Mouse (Mus musculus) liver, adult 2 months (tissue): ENCODE measurements around the gene Doc2a. TPM values are rescaled to one million over a fixed set of nuclear protein-coding genes. Genes with fewer than 3 reads are reported as not detected.

ENCODE experiments used
- DNase-seq: peaks from one replicate; pipeline ENCODE4 v3.0.0-alpha.2; 2011; ENCODE audit warnings: low read depth, low spot score; ENCODE audit errors: extremely low read depth
- H3K27ac ChIP-seq: fragments of 200-500 bp; replicated peaks from 2 replicates; pipeline ENCODE4 v1.5.1; 2012; ENCODE audit warnings: low read depth, mild to moderate bottlenecking, control low read depth, inconsistent platforms, low read length; ENCODE audit not compliant: insufficient read depth
- H3K27me3 ChIP-seq: fragments of 200-500 bp; 2 replicates; pipeline ENCODE4 v1.6.1; 2012; ENCODE audit warnings: mild to moderate bottlenecking, moderate library complexity, low read length, inconsistent platforms; ENCODE audit not compliant: control insufficient read depth, insufficient read depth
- H3K36me3 ChIP-seq: fragments of 200-500 bp; 2 replicates; pipeline ENCODE4 v1.6.1; 2012; ENCODE audit warnings: low read length, inconsistent platforms; ENCODE audit not compliant: control insufficient read depth, insufficient read depth
- H3K4me1 ChIP-seq: fragments of 200-500 bp; 2 replicates; pipeline ENCODE4 v1.6.1; 2011; ENCODE audit warnings: low read length; ENCODE audit not compliant: control insufficient read depth, insufficient read depth
- H3K4me3 ChIP-seq: fragments of 200-500 bp; 2 replicates; pipeline ENCODE4 v1.5.1; 2011; ENCODE audit warnings: low read depth, mild to moderate bottlenecking, control low read depth, low read length, moderate library complexity; ENCODE audit not compliant: insufficient read depth
- H3K79me2 ChIP-seq: fragments of 200-500 bp; 2 replicates; pipeline ENCODE4 v1.6.1; 2012; ENCODE audit warnings: inconsistent platforms, mild to moderate bottlenecking, low read length, moderate library complexity; ENCODE audit not compliant: control insufficient read depth, insufficient read depth
- H3K9ac ChIP-seq: fragments of 200-500 bp; 2 replicates; pipeline ENCODE4 v1.6.1; 2012; ENCODE audit warnings: low read depth, mild to moderate bottlenecking, control low read depth, inconsistent platforms, low read length
- CTCF ChIP-seq: fragments of 200-500 bp; IDR thresholded peaks from 2 replicates; pipeline ENCODE4 v1.5.1; 2011; ENCODE audit warnings: low read depth, low read length, control low read depth
- POLR2A ChIP-seq: fragments of 200-500 bp; IDR thresholded peaks from 2 replicates; pipeline ENCODE4 v1.6.1; 2011; ENCODE audit warnings: low read length, control low read depth; ENCODE audit not compliant: insufficient read depth; ENCODE audit errors: extremely low read depth
- WGBS: fragments of 180-500 bp; shearing (Covaris S2); methylation state at CpG from one replicate; pipeline ENCODE4 v1.1.7; 2018; 5-methylcytosine and 5-hydroxymethylcytosine counted together
- polyA plus RNA-seq: library from polyadenylated mRNA; depleted of rRNA; stranded (reverse); fragments of >200 nt; gene quantifications from 2 replicates; pipeline ENCODE4 v1.2.3, GENCODE M21; 2012
- total RNA-seq: library from RNA; depleted of rRNA; stranded (reverse); fragments of >200 nt; gene quantifications from 2 replicates; pipeline ENCODE4 v1.2.3, GENCODE M21; 2014

The Doc2a gene
- total and polyA plus RNA-seq, 2 experiments: not detected

DNA sequence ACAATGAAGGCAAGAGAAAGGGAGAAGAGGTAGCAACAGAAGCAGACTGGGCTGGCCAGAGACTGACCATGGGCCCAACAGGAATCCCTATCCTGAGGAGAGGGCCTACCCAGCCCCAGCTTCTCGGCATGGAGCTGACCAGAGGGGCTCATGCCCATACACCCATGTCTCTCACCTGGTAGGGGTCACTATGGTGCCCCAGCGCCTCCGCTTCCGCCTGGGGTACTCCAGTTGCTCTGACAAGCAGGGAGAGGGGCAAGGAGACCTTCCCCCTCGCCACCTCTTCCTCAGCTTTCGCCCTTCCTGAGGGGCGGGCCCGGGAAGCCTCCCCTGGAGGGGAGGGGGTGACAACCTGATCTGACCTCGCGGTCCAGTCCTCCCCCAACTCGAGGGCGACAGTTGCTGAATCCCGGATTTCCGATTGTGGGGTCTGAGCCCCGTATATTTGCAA, 36.5 kb downstream of the Doc2a start:
- H3K4me3 ChIP-seq: peak overlapping the region; percentile 85
- H3K27me3 ChIP-seq: no peaks in the 10 kb centered on the region
- WGBS: 13% methylated on average over 15 of the region's 15 CpGs
- H3K27ac ChIP-seq: peak overlapping the region; percentile 72
- TF ChIP-seq POLR2A (no peak), CTCF (no peak)
- DNase-seq: no peak
- peaks cover 4% of the 10 kb centered on the region for H3K4me1 ChIP-seq
- H3K36me3 ChIP-seq: peaks cover 32% of the 10 kb centered on the region
- H3K79me2 ChIP-seq: peaks cover 8% of the 10 kb centered on the region; the same call in 1 of the 2 replicates
- H3K9ac ChIP-seq: peak overlapping the region; percentile 92

DNA sequence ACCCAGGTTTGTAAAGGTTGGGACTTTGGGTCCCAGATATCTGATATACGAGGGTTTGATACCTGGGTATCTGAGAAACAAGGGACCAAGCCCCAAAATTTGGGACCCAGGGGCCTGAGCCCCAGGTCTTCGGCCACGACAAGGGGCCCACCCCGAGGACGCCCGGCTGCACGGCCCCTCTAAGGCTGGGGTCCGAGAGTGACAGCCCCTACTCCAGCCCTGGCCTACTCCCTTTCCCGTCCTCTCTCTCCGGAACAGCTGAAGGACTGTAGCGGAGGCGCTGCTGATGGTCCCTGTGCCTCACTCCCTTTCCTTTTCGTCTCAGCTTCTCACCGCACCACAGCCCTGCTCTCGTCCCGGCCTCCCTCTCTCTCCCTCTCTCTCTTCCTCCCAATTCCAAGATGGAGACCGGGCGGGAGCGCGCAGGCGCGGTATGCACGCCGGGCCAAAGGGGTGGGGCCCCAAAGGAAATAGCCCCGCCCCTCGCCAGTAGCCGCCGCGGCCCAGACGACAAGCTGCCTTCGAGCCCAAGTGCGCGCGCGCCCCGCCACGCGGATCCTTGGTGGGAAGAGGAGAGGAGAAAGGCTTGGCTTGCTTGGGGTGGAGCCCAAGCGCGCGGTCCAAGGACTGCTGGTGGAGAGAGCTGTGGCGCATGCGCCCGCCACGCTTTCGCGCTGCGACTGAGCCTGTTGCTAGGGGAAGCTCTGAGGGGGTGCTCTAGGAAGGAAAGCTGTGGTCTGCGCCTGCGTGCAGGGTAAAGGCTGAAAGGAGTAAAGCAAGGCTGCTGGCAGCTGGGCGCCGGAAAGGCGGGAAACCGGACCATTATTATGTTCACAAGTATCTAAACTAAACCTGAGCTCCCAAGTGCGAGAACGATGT, 37.3 kb downstream of the Doc2a start, which contains the start of gene Taok2:
Taok2 (minus strand) TSS at position 418 of the 879 bp plus-strand sequence.
- H3K27me3 ChIP-seq: no peaks in the 10 kb centered on the region
- peak within 1 kb of the TSS; percentile 72 for H3K27ac ChIP-seq
- H3K4me1 ChIP-seq: peaks cover 4% of the 10 kb centered on the region
- 2% methylated on average over 56 of the region's 56 CpGs for WGBS
- peak within 1 kb of the TSS; percentile 92 for H3K9ac ChIP-seq
- H3K4me3 ChIP-seq: peak within 1 kb of the TSS; percentile 85
- H3K79me2 ChIP-seq: peaks cover 8% of the 10 kb centered on the region; the same call in 1 of the 2 replicates
- peaks cover 26% of the 10 kb centered on the region for H3K36me3 ChIP-seq
- DNase-seq: peak; percentile 80
- TF ChIP-seq POLR2A (peak; percentile 61), CTCF (no peak)

DNA sequence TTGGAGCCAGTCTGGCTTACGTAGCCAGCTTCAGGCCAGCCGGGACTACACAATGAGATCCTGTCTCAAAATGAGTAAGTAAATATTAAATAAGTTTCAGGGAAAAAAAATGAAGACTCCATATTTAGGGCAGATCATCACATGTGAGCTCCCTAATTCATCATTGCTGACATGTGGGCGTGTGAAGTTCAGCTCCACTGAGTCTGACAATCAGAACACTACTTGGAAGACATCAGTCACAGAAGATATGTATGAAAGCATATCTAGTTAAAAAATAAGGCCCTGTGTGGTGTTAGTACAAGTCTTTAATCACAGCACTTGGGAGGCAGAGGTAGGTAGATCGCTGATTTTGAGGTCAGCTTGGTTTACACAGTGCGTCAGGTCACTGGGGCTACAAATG, 40.1 kb downstream of the Doc2a start:
- H3K36me3 ChIP-seq: peaks cover 36% of the 10 kb centered on the region
- peaks cover 8% of the 10 kb centered on the region; the same call in 1 of the 2 replicates for H3K79me2 ChIP-seq
- no peak overlapping the region for H3K9ac ChIP-seq
- TF ChIP-seq CTCF (no peak), POLR2A (no peak)
- DNase-seq: no peak
- no peak overlapping the region for H3K4me3 ChIP-seq
- H3K4me1 ChIP-seq: peaks cover 4% of the 10 kb centered on the region
- WGBS: 77% methylated on average over 5 of the region's 5 CpGs
- H3K27ac ChIP-seq: no peak overlapping the region
- H3K27me3 ChIP-seq: no peaks in the 10 kb centered on the region

DNA sequence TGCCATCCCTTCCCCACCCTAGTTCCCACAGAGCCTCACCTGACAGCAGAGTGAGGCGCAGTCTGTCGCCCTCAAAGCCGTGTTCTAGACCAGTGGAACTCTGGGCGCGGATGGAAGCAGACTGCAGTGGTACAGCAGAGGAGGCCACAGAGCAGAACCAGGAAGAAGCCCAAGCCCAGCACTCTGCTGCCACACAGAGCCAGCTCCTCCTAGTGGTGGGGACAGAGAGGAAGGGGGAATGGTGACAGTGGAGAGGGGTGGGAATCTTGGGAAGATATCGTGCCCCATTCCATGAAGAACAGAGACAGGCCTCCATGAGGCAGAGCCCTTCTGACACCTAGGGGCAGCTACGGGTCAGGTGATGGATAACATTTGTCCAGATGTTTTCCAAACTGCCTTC, 41.6 kb downstream of the Doc2a start:
- H3K36me3 ChIP-seq: peaks cover 37% of the 10 kb centered on the region
- H3K4me3 ChIP-seq: peak overlapping the region; percentile 40; the same call in 1 of the 2 replicates
- no peak overlapping the region for H3K9ac ChIP-seq
- peaks cover 4% of the 10 kb centered on the region; the same call in 1 of the 2 replicates for H3K79me2 ChIP-seq
- DNase-seq: no peak
- WGBS: 57% methylated on average over 7 of the region's 7 CpGs
- H3K4me1 ChIP-seq: peaks cover 1% of the 10 kb centered on the region
- H3K27ac ChIP-seq: no peak overlapping the region
- no peak for TF ChIP-seq POLR2A
- peak; percentile 70 for TF ChIP-seq CTCF
- no peaks in the 10 kb centered on the region for H3K27me3 ChIP-seq

DNA sequence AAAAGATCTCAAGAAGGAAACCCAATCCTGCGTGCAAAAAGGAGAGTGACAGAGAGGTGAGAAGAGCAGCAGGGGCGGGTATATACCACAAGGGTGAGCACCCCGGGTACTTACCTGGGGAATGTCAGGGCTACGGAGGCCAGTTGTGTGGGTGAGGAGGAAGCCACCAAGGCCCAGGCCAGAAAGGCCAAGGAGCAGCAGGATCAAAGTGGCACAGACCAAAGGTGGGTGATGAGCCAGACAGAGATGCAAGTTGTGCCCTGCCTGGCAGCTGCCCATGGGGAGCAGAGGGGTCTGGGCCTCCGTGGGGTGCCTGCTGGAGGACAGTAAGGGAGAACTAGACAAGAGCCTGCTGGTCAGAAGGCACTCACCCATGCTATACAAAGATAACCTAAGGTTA, 49.7 kb downstream of the Doc2a start:
- TF ChIP-seq CTCF (0 out of 2 replicates have a peak, but pooled peaks have one; percentile 1), POLR2A (no peak)
- H3K4me1 ChIP-seq: 0 out of 2 replicates have a peak, but pooled peaks cover 4% of the 10 kb centered on the region
- H3K9ac ChIP-seq: peak overlapping the region; percentile 15; the same call in 1 of the 2 replicates
- 94% methylated on average over 5 of the region's 5 CpGs for WGBS
- DNase-seq: no peak
- peaks cover 36% of the 10 kb centered on the region for H3K36me3 ChIP-seq
- peaks cover 5% of the 10 kb centered on the region; the same call in 1 of the 2 replicates for H3K79me2 ChIP-seq
- H3K27me3 ChIP-seq: no peaks in the 10 kb centered on the region
- H3K27ac ChIP-seq: peak overlapping the region; percentile 69
- H3K4me3 ChIP-seq: peak overlapping the region; percentile 22; the same call in 1 of the 2 replicates
